Mouse (Mus musculus) CH12.LX (cell line): Measurements from ENCODE around the gene Grwd1.

ENCODE experiments used
- CTCF ChIP-seq, 2 experiments: IDR thresholded peaks in 1 of 2; conservative IDR thresholded peaks in 1 of 2; 2 replicates each; pipeline ENCODE4 v1.5.1; 2011 to 2012; ENCODE audit warnings: low read depth in 2 of 2, low read length in 2 of 2, improper control_type of control experiment in 1 of 2, inconsistent platforms in 1 of 2, mild to moderate bottlenecking in 1 of 2, moderate library complexity in 1 of 2
- POLR2A ChIP-seq: IDR thresholded peaks from 2 replicates; pipeline ENCODE4 v1.6.1; 2011; ENCODE audit warnings: low read depth, mild to moderate bottlenecking, improper control_type of control experiment, low read length

DNA sequence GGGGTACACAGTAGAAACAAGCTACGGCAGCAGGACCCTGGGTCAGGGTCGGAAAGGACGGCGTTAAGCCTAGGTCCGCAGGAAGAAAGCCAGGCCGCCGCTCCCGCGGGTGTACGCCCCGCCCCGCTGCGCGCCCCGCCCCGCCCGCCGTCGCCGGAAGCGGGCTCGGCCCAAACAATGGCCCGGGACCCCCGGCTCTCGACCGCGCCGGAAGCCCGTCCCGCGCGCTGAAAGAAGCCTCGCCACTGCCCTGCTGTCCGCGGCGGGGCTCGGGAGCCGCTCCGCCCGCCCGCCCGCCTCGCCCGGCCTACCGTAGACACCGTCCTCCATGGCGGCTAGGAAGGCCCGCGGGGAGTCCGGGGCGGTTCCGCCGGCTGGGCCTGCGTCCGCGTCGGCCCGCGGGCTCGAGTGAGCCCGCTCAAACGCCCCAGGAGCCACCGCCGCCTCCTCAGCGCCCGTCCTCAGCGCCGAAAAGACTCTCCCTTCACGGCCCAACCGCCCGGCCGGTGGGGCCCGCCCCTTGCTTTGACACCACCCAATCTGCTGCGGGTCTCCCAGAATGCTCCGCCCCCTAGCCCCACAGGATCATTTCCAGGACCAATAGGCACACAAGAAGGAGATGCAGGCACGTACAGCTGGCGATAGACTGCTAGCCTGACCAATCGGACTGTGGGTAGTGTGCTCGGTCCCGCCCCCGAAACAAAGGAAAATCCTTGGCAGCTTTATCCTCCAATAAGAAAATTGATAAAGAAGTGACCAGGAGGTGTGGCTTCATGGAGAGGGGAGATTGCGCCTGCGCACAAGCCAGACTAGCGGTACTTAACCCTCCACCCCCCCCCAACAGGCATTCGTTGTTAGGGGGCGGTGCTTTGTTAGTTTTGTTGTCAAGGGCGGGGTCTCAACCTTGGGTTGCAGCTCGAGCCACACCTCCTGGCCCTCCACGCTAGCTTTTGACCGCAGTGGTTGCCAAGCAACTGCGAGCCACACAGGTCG is 16.7 kb downstream of the Grwd1 start, which contains the start of gene Cyth2:
- TF ChIP-seq POLR2A, result peak; percentile 86
- TF ChIP-seq CTCF (conservative IDR thresholded peaks at IDR 0.05 in 1 of 2, IDR thresholded peaks at IDR 0.05 in 1 of 2; ENCODE audit: low read depth in 2 of 2, low read length in 2 of 2), result no peak
